Mouse (Mus musculus): ENCODE results near the gene Rnf157.

Rnf157 gene

GRCm38 (mm10) chr11:116412904-116413630, at the start of gene Rnf157:
Gene Rnf157 (minus strand): TSS chr11:116413032.
- peak; percentile 85 for DNase-seq (ENCODE audit: low spot score)

DNA sequence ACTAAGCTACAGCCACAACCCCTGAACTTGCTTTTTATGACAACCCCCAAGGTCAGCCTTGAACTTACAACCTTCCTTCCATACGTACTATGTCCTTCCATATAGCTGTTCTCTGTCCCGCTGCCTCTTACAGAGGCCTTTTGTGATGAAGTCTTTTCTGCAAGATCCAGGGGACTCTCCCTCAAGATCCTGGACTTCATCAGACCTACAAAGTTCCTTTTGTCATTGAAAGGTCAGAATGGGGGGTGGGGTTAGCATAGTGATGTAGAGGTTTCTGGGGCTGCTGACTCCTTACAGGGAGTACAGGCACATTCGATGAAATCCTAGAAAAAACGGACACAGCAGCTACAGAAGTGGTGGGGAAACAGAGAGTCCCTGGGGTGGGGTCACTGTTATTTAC, 47.0 kb upstream of the Rnf157 start:
- DNase-seq (ENCODE audit: low spot score) = no peak

DNA sequence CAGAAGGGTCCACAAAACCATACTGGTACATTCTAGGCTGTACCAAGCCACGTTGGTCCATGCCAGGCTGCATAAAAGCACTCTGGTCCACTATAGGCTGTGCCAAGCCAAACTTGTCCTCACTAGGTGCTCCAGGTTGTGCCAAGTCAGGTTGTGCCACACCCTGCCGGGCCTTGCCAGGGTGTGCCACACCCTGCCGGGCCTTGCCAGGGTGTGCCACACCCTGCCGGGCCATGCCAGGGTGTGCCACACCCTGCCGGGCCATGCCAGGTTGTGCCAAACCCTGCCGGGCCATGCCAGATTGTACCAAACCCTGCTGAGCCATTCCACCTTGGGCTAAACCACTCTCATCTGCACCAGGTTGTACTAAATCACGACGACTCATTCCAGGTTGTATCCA, 43.4 kb upstream of the Rnf157 start:
- DNase-seq (ENCODE audit: low spot score) = no peak

DNA sequence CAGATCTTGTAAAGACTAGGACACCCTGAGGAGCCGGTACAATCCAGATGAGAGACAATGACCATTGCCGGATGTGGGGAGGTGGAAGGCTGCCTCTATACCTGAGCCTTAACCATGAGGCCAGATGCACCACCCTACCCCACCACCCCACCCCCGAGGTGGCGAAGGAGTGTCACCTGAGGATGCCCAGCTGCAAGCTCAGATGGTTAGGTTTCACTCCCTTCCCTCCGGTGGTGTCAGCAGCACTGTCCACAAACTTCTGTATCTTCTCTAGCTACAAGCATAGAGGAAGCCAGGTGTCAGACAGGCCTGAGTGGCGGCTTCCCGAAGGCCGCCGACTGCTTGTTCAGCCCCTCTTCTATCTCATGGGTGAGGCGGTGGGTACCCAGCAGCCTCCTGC, 41.1 kb upstream of the Rnf157 start:
- no peak for DNase-seq (ENCODE audit: low spot score)

- DNase-seq (ENCODE audit: low spot score) = no peak
Measured at GRCm38 (mm10) chr11:116449341-116449740, 36.5 kb upstream of the Rnf157 start.

DNA sequence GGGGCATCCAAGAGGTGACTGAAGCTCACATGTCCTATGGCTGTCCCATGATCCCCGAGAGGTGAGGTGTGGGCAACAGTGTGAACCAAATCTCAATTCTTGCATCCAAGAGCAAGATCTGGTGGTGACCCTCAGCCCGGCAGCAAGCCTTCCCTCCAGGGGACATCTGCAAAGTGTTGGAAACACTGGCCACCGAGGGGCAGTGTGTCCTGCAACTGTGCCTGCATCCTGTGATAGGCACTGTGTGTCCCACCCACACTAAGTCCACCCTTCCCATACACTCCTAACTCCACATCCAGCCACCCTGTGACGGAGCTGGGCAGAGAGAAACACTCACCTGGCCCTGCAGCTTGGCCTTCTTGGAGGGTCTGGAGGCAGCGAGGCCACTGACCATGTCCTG, 35.0 kb upstream of the Rnf157 start:
- no peak for DNase-seq (ENCODE audit: low spot score)

GRCm38 (mm10) chr11:116446308-116446887, 33.6 kb upstream of the Rnf157 start:
- no peak for DNase-seq (ENCODE audit: low spot score)

GRCm38 (mm10) chr11:116445596-116446307, 32.9 kb upstream of the Rnf157 start:
- peak; percentile 95 for DNase-seq (ENCODE audit: low spot score)

- no peak for DNase-seq (ENCODE audit: low spot score)
Measured at GRCm38 (mm10) chr11:116443935-116444334, 31.1 kb upstream of the Rnf157 start.

DNA sequence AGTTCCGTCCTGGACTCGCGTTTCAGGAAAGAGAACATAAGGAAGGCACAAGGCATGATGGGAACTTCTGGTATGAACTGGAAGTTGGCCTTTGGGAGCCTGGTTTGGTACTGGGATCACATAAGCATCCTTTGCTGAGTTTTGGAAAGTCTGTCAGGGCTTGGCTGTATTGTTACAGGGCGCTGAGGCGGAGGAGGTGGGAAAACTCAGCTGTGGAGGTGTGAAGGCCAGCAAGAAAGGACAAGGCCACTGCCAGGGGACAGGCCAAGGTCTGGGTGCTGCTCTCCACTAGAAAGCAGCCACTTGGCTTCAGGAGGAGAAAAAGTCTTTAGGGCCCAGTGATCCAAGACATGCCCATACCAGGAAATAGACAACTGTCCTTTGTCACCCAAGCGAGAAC, 30.5 kb upstream of the Rnf157 start:
- no peak for DNase-seq (ENCODE audit: low spot score)

DNA sequence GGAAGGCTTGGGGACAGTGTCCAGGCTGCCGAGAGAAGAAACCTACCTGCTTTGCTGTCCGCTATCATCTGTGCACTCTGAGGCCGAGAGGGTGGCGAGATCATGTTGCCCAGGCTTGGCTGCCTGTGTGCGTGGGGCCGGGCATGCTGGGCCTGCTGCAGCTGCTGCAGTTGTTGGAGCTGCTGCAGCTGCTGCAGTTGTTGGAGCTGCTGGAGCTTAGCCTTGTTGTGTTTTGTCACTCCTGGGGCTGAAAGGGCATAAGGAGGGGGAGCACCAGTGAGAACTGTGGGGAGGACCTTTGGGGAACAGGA, 30.0 kb upstream of the Rnf157 start:
- DNase-seq (ENCODE audit: low spot score) = no peak

- no peak for DNase-seq (ENCODE audit: low spot score)
Measured at GRCm38 (mm10) chr11:116442129-116442866, 29.5 kb upstream of the Rnf157 start.

GRCm38 (mm10) chr11:116440408-116441068, 27.7 kb upstream of the Rnf157 start:
- no peak for DNase-seq (ENCODE audit: low spot score)

DNA sequence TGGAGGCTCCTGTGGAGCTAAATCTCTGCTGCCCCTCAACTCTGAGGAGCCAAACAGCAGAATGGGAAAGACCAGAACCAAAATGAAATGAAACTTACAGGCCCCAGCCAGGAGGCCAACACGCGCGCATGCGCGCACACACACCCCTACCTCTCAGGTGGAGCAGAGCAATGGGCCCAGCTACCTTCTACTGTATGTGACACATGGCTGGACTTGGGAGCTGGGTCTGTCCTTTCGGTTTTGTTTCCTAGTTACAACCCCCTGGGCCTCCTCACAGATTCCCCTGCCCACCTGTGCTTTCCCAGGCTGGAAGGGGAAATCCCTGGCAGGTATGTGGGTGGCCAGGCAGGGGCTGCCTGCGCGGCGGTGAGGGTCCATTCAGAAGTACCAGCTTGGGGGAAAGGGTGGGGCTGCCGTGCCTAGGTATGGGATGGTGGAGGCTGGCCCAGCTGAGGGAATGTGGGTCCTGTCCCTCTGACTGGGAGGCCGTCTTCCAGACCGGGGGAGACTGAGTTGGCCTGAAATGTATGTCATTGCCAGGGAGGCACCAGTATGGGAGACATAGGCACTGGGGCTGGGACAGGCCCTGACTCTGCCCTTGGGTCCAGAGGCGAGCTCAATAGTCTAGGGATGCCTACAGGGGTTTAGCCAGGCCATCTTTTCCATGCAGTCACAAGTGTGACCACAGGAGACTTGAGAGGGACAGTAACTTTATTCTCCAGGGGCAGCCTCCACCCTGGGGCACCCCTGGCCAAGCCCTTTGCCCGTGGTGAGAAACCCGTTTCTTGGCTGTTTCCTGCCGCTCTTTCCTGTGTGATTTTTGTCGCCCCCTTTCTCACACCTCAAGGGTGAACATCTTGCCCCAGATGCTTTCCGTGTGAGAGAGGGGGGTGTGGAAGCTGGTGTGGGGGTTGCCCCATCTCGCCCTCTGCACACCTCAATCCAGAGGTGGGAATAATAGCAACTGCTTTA, 26.7 kb upstream of the Rnf157 start:
- DNase-seq (ENCODE audit: low spot score) = no peak

DNA sequence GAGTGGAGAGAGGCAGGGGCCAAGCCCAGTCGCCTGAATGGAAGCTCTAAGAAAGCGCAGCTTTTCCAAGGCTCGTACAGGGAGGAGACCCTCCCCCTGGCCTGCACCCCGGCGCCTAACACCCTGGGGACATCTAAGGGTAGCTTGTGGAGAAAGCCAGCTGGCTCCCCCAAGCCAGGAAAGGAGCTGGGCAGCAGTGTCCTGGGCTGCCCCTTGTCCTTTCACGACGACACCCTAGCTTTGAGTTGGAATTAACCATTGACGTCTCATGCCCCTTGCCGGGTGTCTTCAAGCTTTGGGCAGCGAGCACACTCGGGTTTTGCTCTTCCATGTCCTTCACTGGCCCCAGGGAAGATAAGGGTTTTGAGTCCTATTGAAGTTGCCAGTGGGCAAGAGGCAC, 24.7 kb upstream of the Rnf157 start:
- DNase-seq (ENCODE audit: low spot score) = no peak

GRCm38 (mm10) chr11:116436725-116437331, 24.0 kb upstream of the Rnf157 start:
- no peak for DNase-seq (ENCODE audit: low spot score)

DNA sequence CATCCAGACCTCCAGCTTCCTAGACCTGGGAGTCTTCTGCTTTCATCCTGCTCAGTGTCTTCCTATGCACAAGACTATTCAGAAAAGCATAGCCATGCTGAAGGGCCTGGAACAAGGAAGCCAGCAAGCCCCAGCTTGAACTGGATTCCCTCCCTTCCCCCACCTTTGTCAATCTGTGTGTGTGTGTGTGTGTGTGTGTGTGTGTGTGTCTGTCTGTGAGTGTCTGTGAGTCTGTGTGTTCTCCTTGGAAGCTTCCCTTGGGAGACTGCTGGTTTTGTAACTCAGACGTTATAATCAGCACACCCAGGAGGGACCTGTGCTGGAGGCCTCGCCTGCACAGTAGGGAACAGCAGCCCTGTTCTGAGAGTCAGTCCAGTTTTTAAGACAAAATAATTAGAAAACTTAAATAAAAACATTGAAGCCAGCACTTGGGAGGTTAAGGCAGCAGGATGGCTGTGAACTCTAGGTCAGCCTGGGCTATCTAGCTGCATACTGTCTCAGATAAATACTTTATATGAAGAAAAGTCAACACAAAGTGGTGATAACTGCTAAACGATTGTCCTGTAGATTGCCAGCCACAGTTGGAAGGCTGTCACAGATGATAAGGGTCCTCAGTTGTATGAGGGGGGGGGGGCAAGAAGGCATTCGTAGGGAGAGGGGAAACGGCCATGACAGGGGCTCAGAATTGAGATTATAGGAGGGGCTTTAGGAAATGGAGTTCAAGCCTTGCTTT, 23.3 kb upstream of the Rnf157 start:
- no peak for DNase-seq (ENCODE audit: low spot score)

DNA sequence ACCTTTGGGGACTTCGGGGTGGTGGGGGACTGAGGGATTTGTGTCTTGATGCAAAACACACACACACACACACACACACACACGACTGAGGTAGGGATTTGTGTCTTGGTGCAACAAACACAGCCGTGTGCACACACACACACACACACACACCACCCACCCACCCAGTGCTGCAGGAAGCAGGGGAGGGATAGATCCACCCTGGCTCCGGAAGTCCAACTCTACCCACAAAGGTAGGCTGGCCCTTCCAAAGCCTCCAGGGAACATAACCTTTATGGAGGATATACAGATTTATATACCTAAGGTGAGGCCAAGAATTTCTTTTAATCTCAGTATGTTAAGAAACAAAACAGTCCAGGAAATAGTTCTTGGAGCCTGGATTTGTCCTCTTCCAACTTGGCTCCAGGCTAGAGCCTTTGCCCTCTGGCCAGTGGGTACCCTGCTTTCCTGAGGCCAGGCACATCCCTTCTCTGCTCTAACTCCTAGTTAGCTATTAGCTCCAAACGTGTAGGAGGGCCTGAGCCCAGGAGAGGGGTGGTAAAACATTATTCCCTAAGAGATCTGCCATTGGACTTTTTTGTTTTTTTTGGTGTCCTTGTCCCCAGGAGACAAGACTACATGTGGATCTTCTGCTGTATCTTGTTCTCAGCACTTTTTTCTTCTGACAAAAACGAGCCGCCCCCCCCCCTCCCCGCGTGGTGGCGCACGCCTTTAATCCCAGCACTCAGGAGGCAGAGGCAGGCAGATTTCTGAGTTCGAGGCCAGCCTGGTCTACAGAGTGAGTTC, 22.3 kb upstream of the Rnf157 start:
- no peak for DNase-seq (ENCODE audit: low spot score)

Data from layer of hippocampus, adult 11-12 months (tissue).